Mouse (Mus musculus) lung, postnatal 0 days (tissue): ENCODE measurements around the gene Rrnad1.

Experiments
- CTCF ChIP-seq: IDR thresholded peaks from 2 replicates; pipeline ENCODE4 v1.5.1; 2016; ENCODE audit warnings: antibody characterized with exemption, mild to moderate bottlenecking
- EP300 ChIP-seq: IDR thresholded peaks from 2 replicates; pipeline ENCODE4 v1.6.1; 2016; ENCODE audit warnings: antibody characterized with exemption, mild to moderate bottlenecking, control low read depth

DNA sequence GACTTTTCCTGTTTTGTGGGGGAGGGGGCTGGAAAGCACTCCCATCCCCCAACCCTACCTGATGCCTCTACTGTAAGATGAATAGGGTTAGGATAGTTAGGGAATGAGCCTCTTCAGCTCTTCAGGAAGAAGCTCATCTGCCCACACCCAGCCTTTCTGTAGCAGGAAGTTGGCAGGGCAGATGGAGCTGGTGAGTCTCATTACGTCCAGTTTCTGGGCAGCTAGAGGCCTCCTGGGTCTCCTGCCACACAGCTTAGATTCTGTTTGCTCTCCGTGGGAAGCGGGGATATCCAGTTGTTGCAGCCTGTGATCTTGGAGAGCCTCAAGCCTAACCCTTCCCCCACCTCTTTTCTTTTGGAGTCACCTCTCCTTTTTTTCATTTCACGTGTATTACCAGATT lies 20.6 kb downstream of the Rrnad1 start:
- TF ChIP-seq CTCF (no peak), EP300 (no peak)
